Mouse (Mus musculus) small intestine, adult 2 months (tissue): ENCODE data around the gene Sdr9c7. TPM values are rescaled to one million over a fixed set of nuclear protein-coding genes. Genes with fewer than 3 reads are reported as not detected.

Experiments used
- H3K27ac ChIP-seq: fragments of 200-500 bp; 2 replicates; pipeline ENCODE4 v1.5.1; 2012; ENCODE audit warnings: low read depth, low read length, control low read depth, inconsistent platforms; ENCODE audit not compliant: insufficient read depth
- H3K27me3 ChIP-seq: fragments of 200-500 bp; 2 replicates; pipeline ENCODE4 v1.6.1; 2012; ENCODE audit warnings: mild to moderate bottlenecking, moderate library complexity, low read length, inconsistent platforms; ENCODE audit not compliant: control insufficient read depth, insufficient read depth
- H3K36me3 ChIP-seq: fragments of 200-500 bp; 2 replicates; pipeline ENCODE4 v1.6.1; 2012; ENCODE audit warnings: mild to moderate bottlenecking, low read length, control low read depth, inconsistent platforms; ENCODE audit not compliant: control insufficient read depth, insufficient read depth
- H3K4me1 ChIP-seq: fragments of 200-500 bp; 2 replicates; pipeline ENCODE4 v1.6.1; 2012; ENCODE audit warnings: low read length, inconsistent platforms, mixed read lengths; ENCODE audit not compliant: control insufficient read depth, insufficient read depth, insufficient read length
- H3K4me3 ChIP-seq: fragments of 200-500 bp; 2 replicates; pipeline ENCODE4 v1.5.1; 2012; ENCODE audit warnings: low read depth, mild to moderate bottlenecking, control low read depth, inconsistent platforms, low read length, moderate library complexity
- CTCF ChIP-seq: fragments of 200-500 bp; IDR thresholded peaks from 2 replicates; pipeline ENCODE4 v1.5.1; 2012; ENCODE audit warnings: low read depth, mild to moderate bottlenecking, control low read depth, inconsistent platforms, low read length, moderate library complexity, mixed read lengths; ENCODE audit not compliant: insufficient replicate concordance, insufficient read length; ENCODE audit errors: extremely low read depth
- POLR2A ChIP-seq: fragments of 200-500 bp; IDR thresholded peaks from 2 replicates; pipeline ENCODE4 v1.6.1; 2012; ENCODE audit warnings: low read depth, mild to moderate bottlenecking, control low read depth, inconsistent platforms, low read length, moderate library complexity
- WGBS: fragments of 180-500 bp; shearing (Covaris S2); methylation state at CpG from one replicate; pipeline ENCODE4 v1.1.7; 2018; 5-methylcytosine and 5-hydroxymethylcytosine counted together
- polyA plus RNA-seq: library from polyadenylated mRNA; depleted of rRNA; stranded (reverse); fragments of >200 nt; gene quantifications from 2 replicates; pipeline ENCODE4 v1.2.3, GENCODE M21; 2012; rRNA removed

Sdr9c7 gene
- polyA plus RNA-seq, 1 experiment: not detected

DNA sequence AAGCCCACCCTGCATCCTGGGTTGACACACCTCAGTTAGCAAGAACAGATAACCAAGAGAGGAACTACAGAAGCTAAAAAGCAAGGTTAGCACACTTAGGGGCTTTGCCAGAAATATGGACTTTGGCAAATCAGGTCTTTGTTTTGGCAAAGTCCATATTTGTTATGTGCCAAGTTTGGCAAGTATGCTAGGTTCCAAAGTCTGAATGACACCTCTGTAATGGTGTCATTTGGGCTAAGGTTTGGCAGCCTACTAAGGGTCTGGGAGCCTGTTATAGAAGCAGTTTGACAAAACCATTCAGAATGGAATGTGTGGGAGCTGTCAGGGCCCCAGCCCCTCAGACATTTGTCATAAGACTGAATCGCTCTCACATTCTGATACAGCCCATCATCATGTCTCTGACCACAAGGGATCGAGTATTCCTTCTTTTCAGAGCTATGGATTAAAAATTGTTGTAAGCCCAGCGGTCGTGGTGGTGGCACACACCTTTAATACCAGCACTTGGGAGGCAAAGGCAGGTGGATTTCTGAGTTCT lies 51.3 kb downstream of the Sdr9c7 start:
- Histone ChIP-seq H3K27ac (no peak overlapping the region), H3K27me3 (no peaks in the 10 kb centered on the region), H3K36me3 (no peaks in the 10 kb centered on the region), H3K4me1 (peaks cover 15% of the 10 kb centered on the region; the same call in 1 of the 2 replicates), H3K4me3 (no peak overlapping the region)
- TF ChIP-seq POLR2A (no peak), CTCF (no peak)
- 47% methylated on average over 4 of the region's 4 CpGs for WGBS

DNA sequence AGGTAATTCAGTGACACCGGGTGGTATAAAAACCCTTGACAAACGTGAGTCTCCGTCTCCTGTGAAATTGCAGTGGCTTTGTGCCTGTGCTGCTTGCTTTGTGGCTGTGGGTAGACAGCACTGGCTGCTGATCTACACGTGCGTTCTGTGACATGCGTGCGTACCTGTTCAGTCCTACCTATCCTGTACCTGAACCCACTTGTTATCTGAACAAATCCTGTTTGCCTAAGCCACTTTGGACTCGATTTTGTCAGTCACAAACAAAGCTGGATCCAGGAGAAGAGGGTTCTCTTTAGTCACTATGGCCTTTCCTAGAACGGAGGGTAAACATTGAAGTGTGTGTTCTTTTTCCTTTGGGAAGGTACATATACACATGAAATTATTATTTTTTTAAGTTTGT lies 53.1 kb downstream of the Sdr9c7 start:
- 80% methylated on average over 9 of the region's 9 CpGs for WGBS
- Histone ChIP-seq H3K4me1 (peaks cover 20% of the 10 kb centered on the region), H3K27me3 (no peaks in the 10 kb centered on the region), H3K27ac (no peak overlapping the region), H3K36me3 (no peaks in the 10 kb centered on the region), H3K4me3 (no peak overlapping the region)
- TF ChIP-seq POLR2A (no peak), CTCF (no peak)

DNA sequence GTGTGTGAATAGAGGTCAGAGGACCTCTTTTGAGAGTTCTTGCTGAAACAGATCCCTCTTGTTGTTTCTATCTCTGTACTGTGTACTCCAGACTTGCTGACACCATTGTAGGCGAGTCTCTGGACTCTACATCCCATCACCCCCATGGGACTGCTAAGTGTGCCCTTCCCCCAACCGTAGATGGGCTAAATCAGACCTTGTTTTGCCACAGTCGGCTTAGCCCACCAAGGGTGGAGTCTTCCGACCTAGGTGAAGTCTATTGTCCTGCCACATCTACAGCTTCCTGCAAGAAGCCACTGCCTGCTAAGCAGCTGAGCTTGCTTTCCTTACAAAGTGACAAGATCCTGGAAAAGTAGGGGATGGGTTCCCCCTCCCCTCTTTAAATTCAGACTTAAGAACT lies 53.5 kb downstream of the Sdr9c7 start:
- no peak overlapping the region for H3K27ac ChIP-seq
- no peak overlapping the region for H3K4me3 ChIP-seq
- TF ChIP-seq CTCF (no peak), POLR2A (no peak)
- H3K4me1 ChIP-seq: peaks cover 23% of the 10 kb centered on the region
- no peaks in the 10 kb centered on the region for H3K27me3 ChIP-seq
- no peaks in the 10 kb centered on the region for H3K36me3 ChIP-seq
- 75% methylated on average over 4 of the region's 4 CpGs for WGBS

DNA sequence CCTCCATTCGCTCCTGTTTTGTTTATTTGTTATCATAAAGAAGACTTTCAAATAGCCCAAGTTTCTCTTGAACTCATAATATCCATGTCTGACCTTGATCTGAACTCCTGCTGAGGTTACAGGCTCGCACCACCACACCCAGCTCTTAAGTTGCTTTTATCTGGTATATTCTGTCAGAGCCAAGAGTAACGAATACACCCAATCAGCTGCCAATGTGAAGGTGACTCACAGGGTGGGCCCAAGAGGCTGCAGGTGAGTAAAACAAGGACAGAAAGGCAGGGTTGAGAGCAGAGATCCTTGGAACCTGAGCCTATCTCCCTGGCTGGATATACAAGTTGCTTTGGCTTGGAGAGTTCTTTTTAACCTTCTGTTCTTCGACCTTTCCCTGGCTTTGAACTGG lies 56.7 kb downstream of the Sdr9c7 start:
- peak overlapping the region; percentile 69 for H3K27ac ChIP-seq
- H3K27me3 ChIP-seq: no peaks in the 10 kb centered on the region
- H3K36me3 ChIP-seq: no peaks in the 10 kb centered on the region
- H3K4me1 ChIP-seq: peaks cover 17% of the 10 kb centered on the region
- 26% methylated on average over 4 of the region's 4 CpGs for WGBS
- H3K4me3 ChIP-seq: no peak overlapping the region
- TF ChIP-seq POLR2A (no peak), CTCF (no peak)

DNA sequence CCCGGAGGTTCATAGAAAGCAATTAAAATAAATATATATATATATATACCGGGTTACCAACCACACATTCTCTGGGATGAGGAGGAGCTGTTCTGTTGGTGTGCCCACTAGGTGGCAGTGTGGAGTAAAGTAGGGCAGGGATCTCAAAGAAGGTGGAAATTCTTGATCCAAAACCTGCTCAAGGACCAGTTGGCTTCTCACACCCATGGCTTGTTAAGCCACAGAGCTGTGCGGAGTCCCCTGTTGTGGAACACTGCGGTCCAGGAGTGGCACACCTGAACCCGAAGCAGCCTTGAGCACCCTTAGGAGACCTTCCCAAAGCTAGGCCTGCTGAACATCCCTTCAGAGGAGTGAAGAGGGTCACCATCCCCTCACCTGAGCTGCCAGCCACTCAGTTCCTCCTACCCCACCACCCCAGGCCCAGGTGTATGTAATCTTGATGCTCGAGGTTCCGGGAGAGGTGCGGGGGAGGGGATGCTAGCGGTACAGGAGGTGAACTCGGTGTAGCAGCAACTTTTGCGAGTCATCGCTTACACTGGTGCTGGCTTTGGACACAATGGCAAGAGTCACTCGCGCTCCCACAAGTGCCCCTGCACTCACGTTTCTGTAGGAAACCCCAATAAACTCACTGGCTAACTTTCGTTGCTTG lies 58.0 kb downstream of the Sdr9c7 start:
- no peaks in the 10 kb centered on the region for H3K36me3 ChIP-seq
- 53% methylated on average over 16 of the region's 16 CpGs for WGBS
- H3K27me3 ChIP-seq: no peaks in the 10 kb centered on the region
- H3K4me3 ChIP-seq: no peak overlapping the region
- H3K4me1 ChIP-seq: peaks cover 17% of the 10 kb centered on the region
- TF ChIP-seq CTCF (peak; percentile 62; the same call in 1 of the 2 replicates), POLR2A (no peak)
- no peak overlapping the region for H3K27ac ChIP-seq

DNA sequence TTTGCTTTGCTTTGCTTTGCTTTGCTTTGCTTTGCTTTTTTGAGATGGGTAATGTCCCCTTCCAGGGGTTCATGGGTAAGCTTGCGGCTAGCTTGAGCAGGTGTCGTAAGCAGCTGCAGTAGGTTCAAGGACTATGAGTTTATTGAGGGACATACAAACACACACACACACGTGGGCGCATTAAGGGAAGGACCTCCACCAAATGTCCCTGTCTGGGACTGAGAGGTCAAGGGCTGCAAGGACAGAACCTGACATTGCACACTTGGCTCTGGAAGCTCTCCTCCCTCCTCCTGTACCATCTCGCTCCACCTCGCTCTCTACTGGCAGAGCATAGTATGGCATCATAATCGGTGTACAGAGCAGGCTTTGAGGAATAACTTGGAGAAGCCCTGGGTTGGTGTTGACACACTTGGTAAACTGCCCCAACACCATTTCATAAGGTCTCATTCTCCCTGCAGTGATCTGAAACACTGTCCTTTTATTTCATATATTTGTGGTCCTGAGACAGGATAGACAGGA lies 60.9 kb downstream of the Sdr9c7 start:
- Histone ChIP-seq H3K27me3 (no peaks in the 10 kb centered on the region), H3K27ac (no peak overlapping the region), H3K36me3 (no peaks in the 10 kb centered on the region), H3K4me1 (peaks cover 15% of the 10 kb centered on the region), H3K4me3 (no peak overlapping the region)
- 91% methylated on average over 7 of the region's 7 CpGs for WGBS
- TF ChIP-seq POLR2A: no peak
- TF ChIP-seq CTCF: no peak

Other genes starting within 250 kb of the Sdr9c7 start
- 0.67 and 2.5 TPM in 2 replicates for gene Nemp1, start 231.6 kb upstream of the Sdr9c7 start, polyA plus RNA-seq
- 9.4 and 31.8 TPM in 2 replicates for gene Nab2, start 229.9 kb upstream of the Sdr9c7 start, polyA plus RNA-seq
- gene Myo1a, start 193.3 kb upstream of the Sdr9c7 start, polyA plus RNA-seq: 166 and 688 TPM in 2 replicates
- 0.27 TPM in 1 of 2 replicates, not detected in the other for gene Tac2, start 174.0 kb upstream of the Sdr9c7 start, polyA plus RNA-seq
- gene Zbtb39, start 159.0 kb upstream of the Sdr9c7 start, polyA plus RNA-seq: 2.9 and 6.7 TPM in 2 replicates
- 0.70 and 2.3 TPM in 2 replicates for gene Gpr182, start 146.8 kb upstream of the Sdr9c7 start, polyA plus RNA-seq
- not detected in 2 replicates for gene Rdh1, start 138.8 kb upstream of the Sdr9c7 start, polyA plus RNA-seq
- gene Rdh16f1, start 138.7 kb upstream of the Sdr9c7 start, polyA plus RNA-seq: not detected in 2 replicates
- 8.0 and 40.9 TPM in 2 replicates for gene Rdh9, start 122.1 kb upstream of the Sdr9c7 start, polyA plus RNA-seq
- 1.7 and 4.4 TPM in 2 replicates for gene Rdh16, start 97.4 kb upstream of the Sdr9c7 start, polyA plus RNA-seq
- gene Rdh19, start 48.6 kb upstream of the Sdr9c7 start, polyA plus RNA-seq: not detected in 2 replicates
- gene Rdh16f2, start 32.0 kb upstream of the Sdr9c7 start, polyA plus RNA-seq: 2.1 and 3.6 TPM in 2 replicates
- 30.9 and 73.0 TPM in 2 replicates for gene Rdh7, start 9.7 kb upstream of the Sdr9c7 start, polyA plus RNA-seq
- 25.6 and 46.2 TPM in 2 replicates for gene Hsd17b6, start 109.1 kb downstream of the Sdr9c7 start, polyA plus RNA-seq
- gene Prim1, start 116.7 kb downstream of the Sdr9c7 start, polyA plus RNA-seq: 0.89 and 1.5 TPM in 2 replicates
- gene Naca, start 137.1 kb downstream of the Sdr9c7 start, polyA plus RNA-seq: 134 and 160 TPM in 2 replicates
- gene Ptges3, start 160.4 kb downstream of the Sdr9c7 start, polyA plus RNA-seq: 27.7 and 38.1 TPM in 2 replicates
- 4,528 and 5,521 TPM in 2 replicates for gene Atp5b, start 184.8 kb downstream of the Sdr9c7 start, polyA plus RNA-seq
- 14.1 and 30.8 TPM in 2 replicates for gene Baz2a, start 193.1 kb downstream of the Sdr9c7 start, polyA plus RNA-seq